Mouse (Mus musculus) midbrain, embryonic 14.5 days (tissue): ENCODE results near the gene Chadl. TPM values are rescaled to one million over a fixed set of nuclear protein-coding genes. Genes with fewer than 3 reads are reported as not detected.
A peak's percentile ranks its signal among the peaks of the same experiment; 100 is the strongest.
"Not testable (repeated sequence)": the region's sequence is repeated elsewhere in the genome, so short reads cannot be mapped to it uniquely, and the experiment has no call there.

Source experiments
- ATAC-seq: fragments of 200-750 bp; cut with Nextera tagmentation; 2 replicates; pipeline ENCODE4 v1.8.0; 2017; ENCODE audit warnings: moderate number of reproducible peaks, moderate library complexity; ENCODE audit not compliant: low FRiP score, low TSS enrichment
- DNase-seq: peaks from one replicate; pipeline ENCODE4 v3.0.0-alpha.2; 2015
- H3K27ac ChIP-seq: fragments of 300-500 bp; sonication (generic); replicated peaks from 2 replicates; pipeline ENCODE4 v1.5.1; 2014; ENCODE audit warnings: mild to moderate bottlenecking, low read depth, low read length, moderate library complexity
- H3K27me3 ChIP-seq: fragments of 300-500 bp; sonication (generic); 2 replicates; pipeline ENCODE4 v1.6.1; 2014; ENCODE audit warnings: low read length, control low read depth, mixed read lengths; ENCODE audit not compliant: control insufficient read depth, insufficient read depth
- H3K36me3 ChIP-seq: fragments of 300-500 bp; sonication (generic); 2 replicates; pipeline ENCODE4 v1.6.1; 2014; ENCODE audit warnings: low read length, control low read depth; ENCODE audit not compliant: control insufficient read depth, insufficient read depth
- H3K4me1 ChIP-seq: fragments of 300-500 bp; sonication (generic); 2 replicates; pipeline ENCODE4 v1.6.1; 2014; ENCODE audit warnings: mild to moderate bottlenecking, antibody characterized with exemption, low read length, control low read depth; ENCODE audit not compliant: control insufficient read depth, insufficient read depth
- H3K4me2 ChIP-seq: fragments of 300-500 bp; sonication (generic); 2 replicates; pipeline ENCODE4 v1.6.1; 2014; ENCODE audit warnings: mild to moderate bottlenecking, low read length, moderate library complexity
- H3K4me3 ChIP-seq: fragments of 300-500 bp; sonication (generic); replicated peaks from 2 replicates; pipeline ENCODE4 v1.5.1; 2014; ENCODE audit warnings: low read depth, low read length
- H3K9ac ChIP-seq: fragments of 300-500 bp; sonication (generic); replicated peaks from 2 replicates; pipeline ENCODE4 v1.6.1; 2014; ENCODE audit warnings: mild to moderate bottlenecking, low read length, moderate library complexity
- H3K9me3 ChIP-seq: fragments of 300-500 bp; sonication (generic); 2 replicates; pipeline ENCODE4 v1.6.1; 2016; ENCODE audit warnings: low read length, control low read depth, mixed read lengths; ENCODE audit not compliant: control insufficient read depth
- WGBS: fragments of 180-500 bp; shearing (Covaris S2); extraction: QIAGEN DNeasy Blood & Tissue Kit; methylation state at CpG from one replicate; pipeline ENCODE4 v1.1.7; 2014; 5-methylcytosine and 5-hydroxymethylcytosine counted together
- polyA plus RNA-seq: library from polyadenylated mRNA; unstranded; fragments of >200 nt; fragmentation: Nextera tagmentation; extraction: Ambion mirVana; gene quantifications from 2 replicates; pipeline ENCODE4 v1.2.1, GENCODE M21; 2014

The Chadl gene
- 25.2 and 34.8 TPM in 2 replicates for polyA plus RNA-seq

DNA sequence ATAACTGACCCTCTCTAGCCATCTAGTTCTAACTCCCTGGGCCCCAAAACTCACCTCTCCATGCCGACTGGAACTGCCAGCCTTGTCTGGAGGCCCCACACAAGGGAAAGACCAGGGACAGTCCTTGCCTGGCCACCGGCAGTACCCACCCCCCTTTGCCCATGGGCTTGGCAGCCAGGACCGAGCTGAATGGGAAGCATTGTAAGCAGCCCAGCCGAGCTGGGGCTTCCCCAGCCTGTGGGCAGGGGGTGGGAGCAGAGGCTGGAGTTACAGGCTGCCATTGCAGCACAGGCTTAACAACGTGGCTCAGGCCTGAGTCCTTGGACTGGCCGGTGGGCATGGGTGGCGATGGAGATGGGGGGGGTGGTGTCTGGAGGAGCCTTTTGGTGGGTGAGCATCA lies at the start of gene Chadl:
Chadl (minus strand) TSS at position 113 of the 400 bp plus-strand sequence.
- Histone ChIP-seq H3K4me1 (peaks cover 11% of the 10 kb centered on the region), H3K9ac (no peak within 1 kb of the TSS; the same call in 1 of the 2 replicates), H3K27me3 (peaks cover 21% of the 10 kb centered on the region), H3K4me2 (no peak within 1 kb of the TSS), H3K4me3 (no peak within 1 kb of the TSS), H3K9me3 (no peaks in the 10 kb centered on the region), H3K27ac (no peak within 1 kb of the TSS), H3K36me3 (no peaks in the 10 kb centered on the region)
- DNase-seq: peak; percentile 55
- 57% methylated on average over 7 of the region's 7 CpGs for WGBS
- ATAC-seq: no peak

DNA sequence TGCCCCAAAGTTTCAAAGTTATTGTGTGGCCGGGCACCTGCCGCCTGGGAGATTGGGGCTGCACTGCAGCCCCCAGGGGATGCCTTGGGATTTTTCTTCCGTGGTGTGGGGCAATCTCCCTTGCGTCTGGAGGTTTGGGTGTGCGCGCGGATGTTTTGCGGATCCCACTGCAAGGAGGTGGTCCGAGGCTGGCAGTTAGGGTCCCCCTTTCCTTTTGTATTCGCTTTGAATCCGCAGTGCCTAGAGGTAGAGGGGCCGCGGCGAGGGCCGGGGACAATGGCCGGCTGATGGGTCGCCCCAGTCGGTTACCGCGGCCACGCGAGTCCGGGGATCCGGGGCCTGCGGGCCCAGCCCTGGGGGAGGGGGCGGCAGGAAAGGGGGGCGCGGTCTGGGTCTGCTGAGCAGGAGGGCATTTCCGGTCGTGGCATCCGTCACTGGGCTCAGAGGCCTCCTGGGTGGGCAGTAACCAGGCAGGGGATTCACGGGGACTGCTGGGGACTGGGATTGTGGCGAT lies 48.6 kb upstream of the Chadl start:
- peak overlapping the region; percentile 97 for H3K9ac ChIP-seq
- WGBS: under 1% methylated on average over 33 of the region's 33 CpGs
- H3K27ac ChIP-seq: peak overlapping the region; percentile 92
- H3K36me3 ChIP-seq: no peaks in the 10 kb centered on the region
- ATAC-seq (peak; percentile 84), DNase-seq (peak; percentile 84)
- peak overlapping the region; percentile 86 for H3K4me2 ChIP-seq
- H3K4me1 ChIP-seq: peaks cover 8% of the 10 kb centered on the region; the same call in 1 of the 2 replicates
- H3K4me3 ChIP-seq: peak overlapping the region; percentile 94
- H3K27me3 ChIP-seq: no peaks in the 10 kb centered on the region
- H3K9me3 ChIP-seq: no peaks in the 10 kb centered on the region

DNA sequence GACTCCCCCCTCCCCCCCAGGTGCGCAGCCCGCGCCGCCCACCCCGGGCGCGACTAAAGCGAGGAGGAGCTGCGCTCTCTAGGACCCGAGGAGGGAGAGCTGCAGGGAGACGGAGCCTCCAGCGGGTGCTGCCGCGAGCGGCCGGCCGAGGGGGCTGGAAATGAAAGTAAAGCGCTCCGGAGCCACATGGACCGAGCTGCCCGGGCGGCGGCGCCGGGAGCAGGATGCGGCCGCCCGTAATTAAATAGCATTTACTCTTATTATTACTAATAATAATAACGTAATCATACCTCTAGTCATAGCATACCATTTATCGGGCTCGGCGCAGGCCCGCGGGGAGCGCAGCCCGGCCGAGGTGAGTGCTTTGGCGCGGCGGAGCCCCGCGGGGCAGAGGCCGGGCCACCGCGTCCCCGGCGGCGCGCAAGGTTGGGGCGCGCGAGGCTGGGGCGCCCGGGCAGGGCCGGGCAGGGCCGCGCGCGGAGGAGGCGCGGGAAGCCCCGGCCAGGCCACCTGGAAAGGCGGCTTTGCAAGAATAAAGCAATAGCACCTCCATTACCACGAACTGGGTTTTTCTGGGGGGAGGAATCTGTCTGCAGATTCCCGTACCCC lies 48.0 kb upstream of the Chadl start, which contains the start of the genes Zc3h7b and Rangap1:
Zc3h7b (plus strand) TSS at position 66 of the 609 bp plus-strand sequence.
Rangap1 (minus strand) TSS at position 539 of the 609 bp plus-strand sequence.
- Histone ChIP-seq H3K36me3 (no peaks in the 10 kb centered on the region), H3K27me3 (no peaks in the 10 kb centered on the region), H3K27ac (peak within 1 kb of the TSS; percentile 92), H3K4me1 (peaks cover 8% of the 10 kb centered on the region; the same call in 1 of the 2 replicates), H3K9me3 (no peaks in the 10 kb centered on the region), H3K4me2 (peak within 1 kb of the TSS; percentile 86), H3K9ac (peak within 1 kb of the TSS; percentile 97), H3K4me3 (peak within 1 kb of the TSS; percentile 94)
- peak; percentile 87 for DNase-seq
- peak; percentile 79 for ATAC-seq
- WGBS: under 1% methylated on average over 55 of the region's 65 CpGs

DNA sequence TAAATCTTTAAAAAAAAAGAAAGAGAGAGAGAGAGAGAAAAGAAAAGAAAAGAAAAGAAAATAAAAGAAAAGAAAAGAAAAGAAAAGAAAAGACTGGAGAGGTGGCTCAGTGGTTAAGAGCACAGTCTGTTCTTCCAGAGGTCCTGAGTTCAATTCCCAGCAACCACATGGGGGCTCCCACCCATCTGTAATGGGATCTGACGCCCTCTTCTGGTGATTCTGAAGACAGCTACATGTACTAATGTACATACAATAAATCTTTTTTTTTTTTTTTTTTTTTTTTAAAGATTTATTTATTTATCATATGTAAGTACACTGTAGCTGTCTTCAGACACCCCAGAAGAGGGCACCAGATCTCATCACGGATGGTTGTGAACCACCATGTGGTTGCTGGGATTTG lies 45.3 kb upstream of the Chadl start:
- H3K4me1 ChIP-seq, H3K9me3 ChIP-seq, H3K36me3 ChIP-seq, H3K27ac ChIP-seq, H3K4me3 ChIP-seq, DNase-seq, H3K4me2 ChIP-seq, H3K27me3 ChIP-seq, H3K9ac ChIP-seq, ATAC-seq: not testable (repeated sequence)
- 12% methylated on average over 1 of the region's 2 CpGs for WGBS

DNA sequence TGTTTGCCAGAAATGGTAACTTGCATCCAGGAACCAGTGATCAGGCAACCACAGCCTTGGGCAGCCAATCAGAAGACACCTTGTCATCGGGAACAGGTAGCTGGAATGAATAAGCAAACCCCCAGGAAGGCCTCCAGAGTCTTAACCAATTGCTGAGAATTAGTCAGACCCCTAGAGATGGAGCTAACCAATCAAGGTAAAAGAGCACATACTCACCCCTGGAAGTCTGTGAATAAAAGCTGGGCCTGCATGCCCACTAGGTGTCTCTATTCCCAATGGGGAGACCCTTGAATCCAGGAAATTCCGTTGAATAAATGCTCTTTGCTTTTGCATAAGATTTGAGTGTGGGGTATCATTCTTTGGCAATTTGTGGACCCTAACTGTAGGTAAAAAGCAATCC lies 42.8 kb upstream of the Chadl start:
- DNase-seq: peak; percentile 39

DNA sequence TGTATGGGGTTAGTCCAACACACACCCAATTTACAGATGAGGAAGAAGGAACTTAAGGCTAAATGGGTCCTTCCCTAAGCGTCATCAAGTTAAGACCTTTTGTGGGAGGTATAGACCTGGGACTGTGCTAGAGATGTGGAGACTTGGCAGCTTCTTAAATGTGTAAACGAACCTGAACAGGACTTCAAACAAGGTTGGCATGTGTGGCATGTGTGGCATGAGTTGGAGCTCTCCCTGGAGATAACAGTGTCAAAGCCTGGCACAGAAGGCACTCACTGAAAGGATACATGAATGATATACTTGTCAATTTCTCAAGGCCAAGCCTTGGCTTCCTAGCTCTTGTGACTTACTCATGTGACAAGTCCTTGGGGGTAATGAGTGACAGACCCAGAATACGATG lies 42.2 kb upstream of the Chadl start:
- no peak for ATAC-seq
- no peaks in the 10 kb centered on the region for H3K36me3 ChIP-seq
- H3K4me1 ChIP-seq: no peaks in the 10 kb centered on the region
- H3K4me2 ChIP-seq: no peak overlapping the region
- no peak for DNase-seq
- H3K27me3 ChIP-seq: no peaks in the 10 kb centered on the region
- whole genome bisulfite sequencing: 79% methylated on average over 3 of the region's 3 CpGs
- H3K9me3 ChIP-seq: no peaks in the 10 kb centered on the region
- no peak overlapping the region for H3K9ac ChIP-seq
- no peak overlapping the region for H3K4me3 ChIP-seq
- H3K27ac ChIP-seq: no peak overlapping the region

More for the DNA sequence above, 42.8 kb upstream of the Chadl start:
- Histone ChIP-seq H3K27me3 (no peaks in the 10 kb centered on the region), H3K4me3 (no peak overlapping the region), H3K9me3 (no peaks in the 10 kb centered on the region), H3K4me1 (no peaks in the 10 kb centered on the region), H3K36me3 (no peaks in the 10 kb centered on the region), H3K9ac (no peak overlapping the region), H3K4me2 (no peak overlapping the region), H3K27ac (no peak overlapping the region)
- WGBS: 11% methylated on average over 2 of the region's 2 CpGs
- no peak for ATAC-seq

DNA sequence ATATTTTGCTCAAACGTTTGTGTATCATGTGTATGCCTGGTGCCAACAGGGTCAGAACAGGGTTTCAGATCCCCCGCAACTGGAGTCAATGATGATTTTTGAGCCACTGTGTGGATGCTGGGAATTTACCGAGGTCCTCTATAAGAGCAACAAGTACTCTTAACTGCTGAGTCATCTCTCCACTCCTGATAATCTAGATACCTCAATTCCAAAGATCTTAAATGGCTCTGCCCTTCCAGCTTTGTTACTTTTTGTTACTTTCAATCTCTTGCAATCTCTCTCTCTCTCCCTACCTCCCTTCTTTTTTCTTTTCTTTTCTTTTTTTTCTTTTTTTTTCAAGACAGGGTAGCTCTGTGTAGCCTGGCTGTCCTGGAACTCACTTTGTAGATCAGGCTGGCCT lies 38.0 kb upstream of the Chadl start:
- 67% methylated on average over 3 of the region's 3 CpGs for WGBS
- DNase-seq (no peak), ATAC-seq (no peak)
- Histone ChIP-seq H3K9me3 (no peaks in the 10 kb centered on the region), H3K9ac (no peak overlapping the region), H3K36me3 (no peaks in the 10 kb centered on the region), H3K27me3 (no peaks in the 10 kb centered on the region), H3K4me2 (no peak overlapping the region), H3K4me1 (no peaks in the 10 kb centered on the region), H3K27ac (no peak overlapping the region), H3K4me3 (no peak overlapping the region)

DNA sequence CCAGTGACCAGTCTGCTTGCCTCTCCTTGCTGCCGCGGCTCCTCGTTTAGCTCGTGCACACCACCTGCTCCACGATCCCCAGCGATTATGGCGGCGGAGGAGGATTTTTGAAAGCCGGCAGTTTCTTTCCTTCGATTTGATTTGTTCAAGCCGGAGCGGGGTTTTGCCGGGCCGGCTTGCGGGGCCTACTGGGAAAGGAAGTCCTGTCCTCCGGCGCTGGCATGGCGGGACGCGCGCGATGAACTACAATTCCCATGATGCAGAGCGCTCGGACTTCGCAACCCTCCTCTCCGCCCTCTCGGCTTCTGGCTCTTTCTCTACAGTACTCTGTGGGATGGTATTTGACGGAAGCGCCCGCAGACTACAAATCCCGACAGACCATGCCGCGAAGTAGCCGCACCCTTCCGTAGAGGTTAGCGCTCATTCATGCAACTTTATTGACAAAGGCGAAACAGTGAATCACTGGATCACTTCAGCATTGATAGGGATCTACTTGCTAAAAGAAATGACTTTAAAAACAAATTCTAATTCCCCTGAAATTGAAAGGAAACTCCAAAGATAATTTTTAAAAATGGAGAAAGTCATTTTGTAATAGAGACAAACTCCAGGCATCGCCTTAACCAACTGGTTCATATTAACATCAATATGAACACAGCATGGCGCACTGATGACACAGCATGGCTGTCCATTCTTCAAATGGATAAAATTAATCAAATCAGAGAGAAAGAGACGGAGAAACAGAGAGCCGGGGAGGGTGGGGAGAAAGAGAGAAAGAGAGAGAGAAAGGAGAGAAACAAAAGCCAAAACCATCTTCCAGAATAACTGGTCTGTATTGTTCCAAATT lies 32.9 kb upstream of the Chadl start:
- no peaks in the 10 kb centered on the region for H3K27me3 ChIP-seq
- ATAC-seq (peak; percentile 98), DNase-seq (peak; percentile 99)
- H3K27ac ChIP-seq: peak overlapping the region; percentile 79
- peak overlapping the region; percentile 88 for H3K4me2 ChIP-seq
- peaks cover 9% of the 10 kb centered on the region; the same call in 1 of the 2 replicates for H3K36me3 ChIP-seq
- H3K4me1 ChIP-seq: peaks cover 11% of the 10 kb centered on the region
- peak overlapping the region; percentile 90 for H3K4me3 ChIP-seq
- H3K9me3 ChIP-seq: no peaks in the 10 kb centered on the region
- WGBS: 5% methylated on average over 41 of the region's 41 CpGs
- H3K9ac ChIP-seq: peak overlapping the region; percentile 86
